ENCODE assay signal across 10 mouse cellular contexts in the genomic region with DNA sequence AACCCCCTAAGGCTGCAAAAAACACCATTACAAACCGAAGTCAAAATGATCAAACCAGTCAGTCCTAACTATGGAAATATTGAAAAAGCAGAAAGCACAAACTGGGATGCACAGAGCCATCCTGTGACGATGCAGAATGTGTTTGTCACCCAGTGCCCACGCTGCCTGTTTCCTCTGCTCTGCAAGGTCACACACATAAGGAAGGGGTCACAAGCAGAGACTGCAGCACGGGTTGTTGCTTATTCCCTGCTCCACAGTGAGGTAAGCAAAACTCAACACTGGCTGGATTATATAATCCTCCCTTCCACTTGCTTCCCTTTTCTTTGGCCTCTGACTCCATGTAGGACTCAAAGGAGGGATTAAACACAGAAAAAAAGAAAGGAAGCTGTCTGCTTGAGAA. TPM values are rescaled to one million over a fixed set of nuclear protein-coding genes. Genes with fewer than 3 reads are reported as not detected.
DNase-seq lines count a peak whose midpoint lies in the region; ATAC-seq lines count a peak whose summit lies in the region.
"Had no signal": no experiment of that assay in that cellular context is flagged by ENCODE, and none has a peak within 500 bp of the region (broad histone marks: within the 10 kb centered on the region; RNA-seq: fewer than 3 reads in every experiment).

No protein-coding gene starts in this region.

- H3K4me2 ChIP-seq in heart, embryonic 16.5 days (ENCODE audit: low read depth, low read length), result peak overlapping the region; percentile 75; the same call in 1 of the 2 replicates
- 0 out of 2 replicates have a peak overlapping the region, but pooled peaks have one; percentile 63 for H3K4me2 ChIP-seq in midbrain, embryonic 14.5 days (ENCODE audit: low read length)
- H3K4me2 ChIP-seq in midbrain, embryonic 11.5 days, result no peak overlapping the region
- no peak overlapping the region for H3K4me2 ChIP-seq in limb, embryonic 15.5 days
- peak overlapping the region; percentile 17; the same call in 1 of the 2 replicates for H3K4me2 ChIP-seq in stomach, embryonic 15.5 days

- no peak for DNase-seq in heart, postnatal 4 days
- DNase-seq in midbrain, embryonic 14.5 days, result no peak
- DNase-seq in midbrain, embryonic 11.5 days (ENCODE audit: low spot score, missing footprints), result no peak
- no peak for DNase-seq in left cerebral cortex, postnatal 4 days
- DNase-seq: lung, postnatal 4 days; retina, postnatal 1 day; thymus, adult 2 months had no signal

- intact Hi-C loops in left cerebral cortex, postnatal 4 days (cut with DNase I), result no loop called here

- H3K27ac ChIP-seq in heart, embryonic 16.5 days (ENCODE audit: low read length), result peak overlapping the region; percentile 73
- no peak overlapping the region for H3K27ac ChIP-seq in midbrain, embryonic 14.5 days (replicated peaks; ENCODE audit: low read depth, low read length)
- no peak overlapping the region for H3K27ac ChIP-seq in midbrain, embryonic 11.5 days (ENCODE audit: low read depth, low read length)
- no peak overlapping the region for H3K27ac ChIP-seq in limb, embryonic 15.5 days
- H3K27ac ChIP-seq in stomach, embryonic 15.5 days, result no peak overlapping the region

- peaks cover 8% of the 10 kb centered on the region; the same call in 1 of the 2 replicates for H3K36me3 ChIP-seq in heart, embryonic 16.5 days (ENCODE audit: control insufficient read depth, insufficient read depth)
- peaks cover 4% of the 10 kb centered on the region; the same call in 1 of the 2 replicates for H3K36me3 ChIP-seq in midbrain, embryonic 14.5 days (ENCODE audit: control insufficient read depth, insufficient read depth, low read length)
- no peaks in the 10 kb centered on the region for H3K36me3 ChIP-seq in midbrain, embryonic 11.5 days (ENCODE audit: control insufficient read depth, insufficient read depth, low read length)
- peaks cover 11% of the 10 kb centered on the region; the same call in 1 of the 2 replicates for H3K36me3 ChIP-seq in limb, embryonic 15.5 days
- H3K36me3 ChIP-seq in stomach, embryonic 15.5 days, result 0 out of 2 replicates have a peak, but pooled peaks cover 3% of the 10 kb centered on the region

- 48% methylated on average over 4 of the region's 4 CpGs for WGBS in heart, embryonic 16.5 days
- 66% methylated on average over 4 of the region's 4 CpGs for WGBS in midbrain, embryonic 14.5 days
- WGBS in midbrain, embryonic 11.5 days, result 67% methylated on average over 4 of the region's 4 CpGs
- 65% methylated on average over 4 of the region's 4 CpGs for WGBS in limb, embryonic 15.5 days
- WGBS in stomach, embryonic 15.5 days, result 66% methylated on average over 4 of the region's 4 CpGs

- H3K9ac ChIP-seq in heart, embryonic 16.5 days (ENCODE audit: low read length), result peak overlapping the region; percentile 46
- H3K9ac ChIP-seq in midbrain, embryonic 14.5 days (replicated peaks; ENCODE audit: low read length), result no peak overlapping the region
- H3K9ac ChIP-seq in midbrain, embryonic 11.5 days (ENCODE audit: low read length), result no peak overlapping the region
- no peak overlapping the region for H3K9ac ChIP-seq in limb, embryonic 15.5 days
- no peak overlapping the region for H3K9ac ChIP-seq in stomach, embryonic 15.5 days

- H3K4me3 ChIP-seq in heart, embryonic 16.5 days (ENCODE audit: low read length), result peak overlapping the region; percentile 23
- no peak overlapping the region for H3K4me3 ChIP-seq in midbrain, embryonic 14.5 days (replicated peaks; ENCODE audit: low read depth, low read length)
- no peak overlapping the region for H3K4me3 ChIP-seq in midbrain, embryonic 11.5 days (ENCODE audit: low read depth, low read length)
- H3K4me3 ChIP-seq in limb, embryonic 15.5 days, result peak overlapping the region; percentile 99; the same call in 1 of the 2 replicates
- no peak overlapping the region for H3K4me3 ChIP-seq in stomach, embryonic 15.5 days (replicated peaks)

- no peak for ATAC-seq in heart, embryonic 16.5 days (replicated peaks; ENCODE audit: extremely low read depth, insufficient read depth, low FRiP score)
- no peak for ATAC-seq in midbrain, embryonic 14.5 days (ENCODE audit: low FRiP score, low TSS enrichment)
- ATAC-seq in midbrain, embryonic 11.5 days (ENCODE audit: low FRiP score), result no peak
- no peak for ATAC-seq in limb, embryonic 15.5 days (ENCODE audit: insufficient number of reproducible peaks, low FRiP score, low TSS enrichment, low read depth)
- no peak for ATAC-seq in stomach, embryonic 15.5 days (ENCODE audit: insufficient read depth, low FRiP score, low read depth)

- H3K4me1 ChIP-seq in heart, embryonic 16.5 days (ENCODE audit: control insufficient read depth, insufficient read depth, low read length), result peaks cover 38% of the 10 kb centered on the region
- peaks cover 33% of the 10 kb centered on the region for H3K4me1 ChIP-seq in midbrain, embryonic 14.5 days (ENCODE audit: control insufficient read depth, insufficient read depth, low read length)
- peaks cover 4% of the 10 kb centered on the region; the same call in 1 of the 2 replicates for H3K4me1 ChIP-seq in midbrain, embryonic 11.5 days (ENCODE audit: control insufficient read depth, insufficient read depth, low read length)
- peaks cover 22% of the 10 kb centered on the region for H3K4me1 ChIP-seq in limb, embryonic 15.5 days
- peaks cover 29% of the 10 kb centered on the region; the same call in 1 of the 2 replicates for H3K4me1 ChIP-seq in stomach, embryonic 15.5 days

- no peaks in the 10 kb centered on the region for H3K27me3 ChIP-seq in heart, embryonic 16.5 days (ENCODE audit: control insufficient read depth, insufficient read depth, low read length)
- no peaks in the 10 kb centered on the region for H3K27me3 ChIP-seq in midbrain, embryonic 14.5 days (ENCODE audit: control insufficient read depth, insufficient read depth, low read length)
- H3K27me3 ChIP-seq in midbrain, embryonic 11.5 days (ENCODE audit: control insufficient read depth, insufficient read depth, low read length), result no peaks in the 10 kb centered on the region
- no peaks in the 10 kb centered on the region for H3K27me3 ChIP-seq in limb, embryonic 15.5 days
- no peaks in the 10 kb centered on the region for H3K27me3 ChIP-seq in stomach, embryonic 15.5 days (replicated peaks)

- no peaks in the 10 kb centered on the region for H3K9me3 ChIP-seq in heart, embryonic 16.5 days (replicated peaks; ENCODE audit: control insufficient read depth, low read length)
- H3K9me3 ChIP-seq in midbrain, embryonic 14.5 days (ENCODE audit: control insufficient read depth, low read length), result no peaks in the 10 kb centered on the region
- H3K9me3 ChIP-seq in midbrain, embryonic 11.5 days (ENCODE audit: control insufficient read depth, low read length), result no peaks in the 10 kb centered on the region
- no peaks in the 10 kb centered on the region for H3K9me3 ChIP-seq in limb, embryonic 15.5 days
- H3K9me3 ChIP-seq in stomach, embryonic 15.5 days, result no peaks in the 10 kb centered on the region

RNA-seq across cellular contexts. Expression of gene Itm2b, which starts 3.5 kb away (rescaled TPM):
- polyA plus RNA-seq in heart, embryonic 16.5 days (2015; fragmentation: Nextera tagmentation; extraction: Ambion mirVana), result 757 and 885 TPM in 2 replicates
- total RNA-seq in heart, postnatal 4 days (2021), result 100 to 1,000 TPM; 441 to 466 TPM
- polyA plus RNA-seq in midbrain, embryonic 14.5 days (2014; fragmentation: Nextera tagmentation; extraction: Ambion mirVana), result 599 and 615 TPM in 2 replicates
- 325 and 356 TPM in 2 replicates for polyA plus RNA-seq in midbrain, embryonic 11.5 days (2014; fragmentation: Nextera tagmentation; extraction: Ambion mirVana)
- 1,189 and 1,299 TPM in 2 replicates for polyA plus RNA-seq in limb, embryonic 15.5 days (2015; fragmentation: Nextera tagmentation; extraction: Ambion mirVana)
- polyA plus RNA-seq in stomach, embryonic 15.5 days (2015; fragmentation: Nextera tagmentation; extraction: Ambion mirVana), result 866 and 945 TPM in 2 replicates
- 100 to 1,000 TPM; 363 to 375 TPM for total RNA-seq in left cerebral cortex, postnatal 4 days (2021)

RNA-seq across cellular contexts. Expression of gene Rb1, which starts 55.9 kb away (rescaled TPM):
- 12.2 and 16.0 TPM in 2 replicates for polyA plus RNA-seq in heart, embryonic 16.5 days (2015; fragmentation: Nextera tagmentation; extraction: Ambion mirVana)
- total RNA-seq in heart, postnatal 4 days (2021), result 10 to 100 TPM; 16.9 to 19.2 TPM
- polyA plus RNA-seq in midbrain, embryonic 14.5 days (2014; fragmentation: Nextera tagmentation; extraction: Ambion mirVana), result 36.3 and 36.4 TPM in 2 replicates
- 41.4 and 49.2 TPM in 2 replicates for polyA plus RNA-seq in midbrain, embryonic 11.5 days (2014; fragmentation: Nextera tagmentation; extraction: Ambion mirVana)
- 18.0 and 23.2 TPM in 2 replicates for polyA plus RNA-seq in limb, embryonic 15.5 days (2015; fragmentation: Nextera tagmentation; extraction: Ambion mirVana)
- 22.9 and 26.0 TPM in 2 replicates for polyA plus RNA-seq in stomach, embryonic 15.5 days (2015; fragmentation: Nextera tagmentation; extraction: Ambion mirVana)
- total RNA-seq in left cerebral cortex, postnatal 4 days (2021), result 10 to 100 TPM; 45.8 to 49.0 TPM

Comparison
In these comparisons a context has a peak if more than half of its experiments do, and no peak if none do; other contexts are left out.
1. H3K4me2 ChIP-seq: peak in heart, embryonic 16.5 days (single experiment), midbrain, embryonic 14.5 days (single experiment) and stomach, embryonic 15.5 days (single experiment); none in midbrain, embryonic 11.5 days (single experiment) and limb, embryonic 15.5 days (single experiment).
2. H3K4me3 ChIP-seq: peak in heart, embryonic 16.5 days (single experiment) and limb, embryonic 15.5 days (single experiment); none in midbrain, embryonic 14.5 days (single experiment), midbrain, embryonic 11.5 days (single experiment) and stomach, embryonic 15.5 days (single experiment).